Mouse (Mus musculus) hindlimb bud, embryonic 11.5 days (tissue): ENCODE data around the gene Trak2.
"Not testable (repeated sequence)": the region's sequence is repeated elsewhere in the genome, so short reads cannot be mapped to it uniquely, and the experiment has no call there.

Experiments
- DNase-seq: peaks from one replicate; pipeline ENCODE4 v3.0.0-alpha.2; 2012; ENCODE audit warnings: low read depth, low spot score; ENCODE audit errors: extremely low spot score

Gene Trak2

DNA sequence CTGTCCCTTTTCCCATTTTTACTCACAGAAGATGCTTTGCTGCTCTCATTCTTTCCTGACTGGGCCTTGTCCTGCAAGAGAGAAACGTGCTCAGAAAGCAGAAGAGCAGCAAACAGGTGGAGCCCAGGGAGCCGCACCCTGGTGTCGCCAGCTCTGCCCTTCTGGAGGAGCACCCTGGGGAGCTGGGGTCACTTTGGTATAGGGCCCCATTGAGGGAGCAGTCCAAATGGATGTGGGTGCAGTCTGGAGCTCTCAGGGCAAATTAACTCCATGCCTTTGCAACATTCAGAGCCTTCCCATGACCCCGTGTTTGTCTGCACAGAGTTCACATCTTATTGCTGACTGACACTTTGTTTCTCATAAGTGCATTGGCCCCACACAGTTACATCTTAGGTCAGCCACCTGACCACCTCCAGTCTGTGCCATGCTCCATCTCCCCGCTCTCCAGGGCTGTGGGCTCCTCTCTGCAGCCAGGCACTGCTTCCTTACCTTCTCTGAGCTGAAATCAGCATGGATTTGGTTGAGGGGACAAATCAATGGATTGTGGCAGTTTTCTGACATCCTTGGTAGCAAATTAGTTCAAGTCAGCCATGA lies 82.4 kb downstream of the Trak2 start:
- DNase-seq: not testable (repeated sequence)

GRCm38 (mm10) chr1:58889826-58890546 lies 83.2 kb downstream of the Trak2 start:
- DNase-seq: no peak

- no peak for DNase-seq
Measured at GRCm38 (mm10) chr1:58885646-58886045, 87.6 kb downstream of the Trak2 start.

GRCm38 (mm10) chr1:58883279-58883678 lies 90.0 kb downstream of the Trak2 start:
- DNase-seq: not testable (repeated sequence)

DNA sequence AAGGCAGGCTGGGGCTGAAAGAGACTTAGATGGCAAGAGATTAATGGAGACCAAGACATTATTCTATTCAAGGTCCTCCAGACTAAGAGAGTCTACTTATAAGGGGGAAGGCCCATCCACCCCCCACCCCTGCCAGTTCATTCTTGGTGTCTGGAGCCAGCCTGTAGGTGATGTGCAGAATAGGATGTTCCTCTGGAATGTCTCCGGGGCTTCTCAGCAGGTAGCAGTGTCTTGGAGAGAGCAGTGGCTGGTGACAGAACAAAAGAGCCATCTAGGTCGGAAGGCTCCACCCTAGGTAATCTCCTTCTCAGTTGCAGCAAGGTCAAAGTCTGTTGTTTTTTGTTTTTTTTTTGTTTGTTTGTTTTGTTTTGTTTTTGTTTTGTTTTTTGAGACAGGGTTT lies 93.9 kb downstream of the Trak2 start:
- DNase-seq: not testable (repeated sequence)

GRCm38 (mm10) chr1:58876500-58876899 lies 96.7 kb downstream of the Trak2 start:
- not testable (repeated sequence) for DNase-seq

- not testable (repeated sequence) for DNase-seq
Measured at GRCm38 (mm10) chr1:58860586-58860985, 112.6 kb downstream of the Trak2 start.

DNA sequence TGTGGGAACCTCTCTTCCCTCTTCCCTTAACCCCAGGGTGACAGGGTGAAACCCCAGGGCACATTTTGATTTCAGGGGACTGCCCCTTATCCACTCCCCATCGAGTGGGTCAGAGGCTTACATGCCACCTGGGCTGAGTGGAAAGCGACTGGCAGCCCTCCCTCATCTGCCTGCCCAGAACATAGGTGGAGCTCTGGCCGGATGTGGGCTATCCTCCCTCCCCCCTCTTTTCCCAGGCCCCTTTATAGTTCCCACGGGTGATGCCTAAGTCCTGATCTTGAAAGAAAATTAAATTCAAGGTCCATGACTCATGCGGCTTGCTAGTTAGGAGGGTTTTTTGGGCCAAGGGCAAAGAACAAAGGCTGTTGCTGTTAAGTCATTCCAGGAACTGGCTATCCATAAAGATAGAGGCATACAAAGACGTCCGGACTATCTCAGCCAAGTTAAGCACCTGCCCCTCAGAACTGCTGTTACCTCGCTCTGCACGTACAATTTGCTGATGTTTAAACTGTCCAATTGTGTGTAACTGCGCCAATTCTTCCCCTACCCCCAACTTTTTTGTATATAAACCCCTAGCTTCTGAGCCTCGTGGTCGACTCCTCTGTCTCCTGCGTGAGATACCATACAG lies 113.4 kb downstream of the Trak2 start:
- DNase-seq: not testable (repeated sequence)

- DNase-seq: not testable (repeated sequence)
Measured at GRCm38 (mm10) chr1:58859131-58859530, 114.1 kb downstream of the Trak2 start.

GRCm38 (mm10) chr1:58856811-58857210 lies 116.4 kb downstream of the Trak2 start:
- DNase-seq: not testable (repeated sequence)
